Mouse (Mus musculus): ENCODE data around the gene Nr2f2.

The Nr2f2 gene

GRCm38 (mm10) chr7:70332064-70332850 lies 34.3 kb downstream of the Nr2f2 start:
- no peak for DNase-seq (ENCODE audit: low spot score)

GRCm38 (mm10) chr7:70331243-70332063 lies 35.1 kb downstream of the Nr2f2 start:
- DNase-seq (ENCODE audit: low spot score): no peak

- DNase-seq (ENCODE audit: low spot score): no peak
These were observed 35.7 kb downstream of the Nr2f2 start for GRCm38 (mm10) chr7:70330761-70331242.

DNA sequence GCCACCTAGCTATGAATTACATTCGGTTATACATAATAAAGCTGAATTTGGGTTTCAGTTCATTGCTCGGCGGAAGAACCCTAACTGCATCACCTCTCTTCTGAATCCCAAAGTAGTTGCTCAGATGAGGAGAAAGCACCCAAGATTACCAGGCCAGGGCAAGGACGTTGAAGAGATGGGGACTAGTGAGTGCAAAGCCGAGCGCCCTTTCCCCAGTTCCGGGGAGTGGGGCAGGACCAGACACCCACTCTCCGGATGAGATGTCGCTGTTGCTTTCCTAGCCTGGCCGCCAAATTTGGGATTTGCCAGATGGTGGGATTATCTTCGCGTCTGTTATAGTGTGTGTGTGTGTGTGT lies 36.4 kb downstream of the Nr2f2 start:
- no peak for DNase-seq (ENCODE audit: low spot score)

DNA sequence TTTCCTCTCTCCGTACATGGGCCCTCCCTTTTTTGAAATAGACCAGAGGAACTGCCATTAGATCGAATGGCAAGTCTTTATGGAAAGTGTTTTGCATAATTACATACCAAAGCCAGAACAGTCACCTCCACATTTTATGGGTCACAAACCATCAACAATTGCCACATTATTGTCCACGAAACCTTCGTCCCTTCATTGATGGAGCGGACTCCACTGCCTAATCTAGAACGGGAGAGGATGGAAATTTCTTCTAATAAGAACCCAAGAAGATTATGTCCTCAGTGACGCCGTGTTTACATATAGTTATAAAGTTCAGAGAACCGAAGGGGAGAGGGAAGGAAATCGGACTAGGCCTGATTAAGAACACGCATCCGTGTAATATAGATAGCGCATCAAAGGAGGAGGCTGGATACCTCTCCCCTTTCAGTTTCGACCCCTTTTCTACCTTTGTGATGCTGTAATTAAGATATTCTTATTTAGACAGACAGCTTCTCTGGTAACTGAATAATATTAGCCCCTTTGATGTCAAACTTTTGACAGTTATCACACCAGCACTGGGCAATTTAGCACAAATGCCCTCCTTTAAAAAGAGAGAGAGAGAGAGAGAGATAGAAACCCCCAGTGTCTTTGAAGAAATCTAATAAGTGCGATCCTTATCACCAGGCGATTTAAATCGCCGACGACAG lies 36.9 kb downstream of the Nr2f2 start:
- no peak for DNase-seq (ENCODE audit: low spot score)

- no peak for DNase-seq (ENCODE audit: low spot score)
These were observed 37.5 kb downstream of the Nr2f2 start for GRCm38 (mm10) chr7:70329037-70329516.

GRCm38 (mm10) chr7:70328206-70329036 lies 38.1 kb downstream of the Nr2f2 start:
- DNase-seq (ENCODE audit: low spot score): no peak

GRCm38 (mm10) chr7:70327191-70327590 lies 39.3 kb downstream of the Nr2f2 start:
- no peak for DNase-seq (ENCODE audit: low spot score)

GRCm38 (mm10) chr7:70326176-70327035 lies 40.1 kb downstream of the Nr2f2 start:
- no peak for DNase-seq (ENCODE audit: low spot score)

GRCm38 (mm10) chr7:70325381-70325780 lies 41.2 kb downstream of the Nr2f2 start:
- no peak for DNase-seq (ENCODE audit: low spot score)

DNA sequence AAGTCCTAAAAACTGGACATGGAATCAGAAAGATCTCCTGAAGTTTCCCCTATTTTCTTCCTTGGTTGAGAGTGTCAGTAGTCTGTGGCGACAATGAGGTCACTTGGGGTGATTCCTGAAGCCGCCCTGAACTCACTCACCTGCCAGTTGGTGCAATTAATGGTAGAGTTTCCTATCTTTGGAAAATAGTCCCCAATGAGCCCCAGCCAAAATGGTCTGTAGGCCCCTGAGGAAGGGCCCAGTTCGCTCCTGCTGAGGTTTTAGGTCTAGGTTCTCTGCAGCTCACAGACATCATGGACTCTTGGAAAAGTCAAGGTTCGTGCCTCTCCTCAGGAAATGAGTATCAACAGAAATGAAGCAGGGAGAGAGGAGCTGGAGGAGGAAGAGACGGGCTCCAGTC lies 42.0 kb downstream of the Nr2f2 start:
- DNase-seq (ENCODE audit: low spot score): no peak

DNA sequence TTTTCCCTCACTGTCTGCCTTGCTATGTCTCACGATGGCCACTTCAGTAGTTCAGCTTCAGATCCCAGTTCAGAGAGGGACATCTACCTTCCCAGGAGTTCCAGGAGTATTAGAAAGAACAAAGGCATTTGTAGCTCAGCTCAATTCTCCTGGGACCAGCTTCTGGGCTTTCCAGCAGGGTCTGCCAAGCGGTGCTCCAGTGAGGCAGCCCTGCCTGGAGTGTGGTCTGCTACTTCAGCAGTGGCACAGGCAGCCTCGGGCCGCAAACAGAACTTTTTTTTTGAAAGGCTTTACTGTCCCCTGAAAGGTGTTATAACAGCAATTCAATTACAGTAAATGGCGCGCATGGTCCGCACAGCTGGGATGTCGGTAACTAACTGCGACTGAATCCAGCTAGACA lies 42.5 kb downstream of the Nr2f2 start:
- no peak for DNase-seq (ENCODE audit: low spot score)

DNA sequence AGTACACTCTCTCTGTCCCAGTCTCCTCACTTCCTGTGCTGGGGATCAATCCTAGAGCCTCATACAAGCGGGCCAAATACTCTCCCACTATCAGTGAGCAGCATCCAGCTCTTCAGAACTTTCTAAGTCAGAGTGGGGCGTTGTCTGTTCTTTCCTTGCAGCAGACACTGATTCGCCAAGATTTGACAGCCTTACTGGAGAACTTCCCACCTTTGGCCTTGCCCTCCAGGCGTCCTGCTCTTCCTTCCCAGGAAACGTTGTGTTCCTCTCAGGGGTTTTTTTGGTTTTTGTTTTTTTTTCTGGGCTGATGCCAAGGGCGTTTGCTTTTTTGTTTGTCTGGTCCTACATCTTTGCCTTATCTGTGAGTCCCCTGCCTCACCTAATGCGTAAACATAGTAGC lies 60.8 kb downstream of the Nr2f2 start:
- DNase-seq (ENCODE audit: low spot score): no peak

- DNase-seq (ENCODE audit: low spot score): no peak
These were observed 62.1 kb downstream of the Nr2f2 start for GRCm38 (mm10) chr7:70304426-70304825.
